Mouse (Mus musculus): ENCODE measurements around the gene Tceanc2.

- TF ChIP-seq CTCF (IDR thresholded peaks at IDR 0.05; ENCODE audit: extremely low read depth, insufficient read depth, low read length) (no peak), POLR2A (IDR thresholded peaks at IDR 0.05; ENCODE audit: extremely low read depth, insufficient read depth, low read length) (no peak)
Measured at GRCm38 (mm10) chr4:107120676-107121075, 58.2 kb downstream of the Tceanc2 start.
